ENCODE assay signal across 11 mouse cellular contexts in the genomic region with DNA sequence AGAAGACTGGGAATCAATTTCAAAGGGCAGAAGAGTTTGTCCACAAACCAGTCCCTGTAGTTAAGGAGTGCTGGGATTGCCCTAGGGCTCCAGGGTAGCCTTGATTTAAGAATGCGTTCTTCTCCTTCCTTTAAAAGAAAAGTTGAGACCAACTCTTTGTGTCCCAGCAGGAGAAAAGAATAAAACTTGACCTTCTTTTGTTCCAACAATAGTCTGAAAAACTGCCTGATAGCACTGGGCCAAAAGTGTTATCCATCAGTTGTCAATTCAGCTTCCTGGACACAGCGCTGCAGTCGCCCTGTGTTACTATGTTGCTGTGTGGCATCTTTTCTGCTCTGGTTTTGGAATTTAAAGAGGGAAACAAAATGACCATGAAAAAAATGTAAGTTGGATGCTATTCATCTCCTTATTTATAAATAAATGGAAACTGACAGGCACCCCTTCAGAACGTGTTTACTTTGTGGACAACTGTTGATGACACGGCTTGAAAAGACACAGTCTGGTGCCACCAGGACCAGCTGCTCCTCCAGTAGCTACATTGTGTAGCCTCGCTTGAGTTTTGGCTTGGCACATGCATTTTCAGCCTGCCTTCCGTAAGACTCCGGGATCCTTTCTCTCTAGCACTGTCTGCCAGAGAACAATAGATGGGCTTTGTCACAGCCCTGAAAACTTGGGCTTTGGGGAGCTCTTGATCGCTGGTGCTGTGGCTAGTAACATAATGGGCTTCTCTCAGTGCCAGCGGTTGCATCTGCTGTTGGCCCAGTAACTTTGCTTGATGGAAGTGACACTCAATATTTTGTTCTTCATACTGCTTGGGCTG. TPM values are rescaled to one million over a fixed set of nuclear protein-coding genes. Genes with fewer than 3 reads are reported as not detected.
DNase-seq lines count a peak whose midpoint lies in the region; ATAC-seq lines count a peak whose summit lies in the region.
"Had no signal": no experiment of that assay in that cellular context is flagged by ENCODE, and none has a peak within 500 bp of the region (broad histone marks: within the 10 kb centered on the region; RNA-seq: fewer than 3 reads in every experiment).

No protein-coding gene starts in this region.

- 39% methylated on average over 10 of the region's 10 CpGs for WGBS in forebrain, embryonic 16.5 days
- 21% methylated on average over 10 of the region's 10 CpGs for WGBS in neural tube, embryonic 15.5 days

- H3K9me3 ChIP-seq in forebrain, embryonic 16.5 days (ENCODE audit: control insufficient read depth, low read length) = no peaks in the 10 kb centered on the region
- no peaks in the 10 kb centered on the region for H3K9me3 ChIP-seq in neural tube, embryonic 15.5 days (replicated peaks)
- H3K9me3 ChIP-seq: limb, embryonic 15.5 days had no signal

- H3K4me2 ChIP-seq in forebrain, embryonic 16.5 days (ENCODE audit: low read length) = no peak overlapping the region
- H3K4me2 ChIP-seq in neural tube, embryonic 15.5 days = no peak overlapping the region
- H3K4me2 ChIP-seq: limb, embryonic 15.5 days had no signal

- no peak overlapping the region for H3K27ac ChIP-seq in forebrain, embryonic 16.5 days (ENCODE audit: low read length)
- 0 out of 2 replicates have a peak overlapping the region, but pooled peaks have one; percentile 6 for H3K27ac ChIP-seq in neural tube, embryonic 15.5 days (replicated peaks)
- H3K27ac ChIP-seq: limb, embryonic 15.5 days had no signal

- no peaks in the 10 kb centered on the region for H3K36me3 ChIP-seq in forebrain, embryonic 16.5 days (ENCODE audit: control insufficient read depth, insufficient read depth)
- no peaks in the 10 kb centered on the region for H3K36me3 ChIP-seq in neural tube, embryonic 15.5 days
- H3K36me3 ChIP-seq: limb, embryonic 15.5 days had no signal

- H3K4me1 ChIP-seq in forebrain, embryonic 16.5 days (replicated peaks; ENCODE audit: control insufficient read depth, insufficient read depth, low read length) = peaks cover 3% of the 10 kb centered on the region; the same call in 1 of the 2 replicates
- 0 out of 2 replicates have a peak, but pooled peaks cover 4% of the 10 kb centered on the region for H3K4me1 ChIP-seq in neural tube, embryonic 15.5 days
- H3K4me1 ChIP-seq: limb, embryonic 15.5 days had no signal

- peak; percentile 84 for ATAC-seq in forebrain, embryonic 16.5 days
- no peak for ATAC-seq in neural tube, embryonic 15.5 days (ENCODE audit: low FRiP score)
- ATAC-seq: Patski had no signal

- H3K4me3 ChIP-seq in forebrain, embryonic 16.5 days (replicated peaks; ENCODE audit: low read length) = no peak overlapping the region
- H3K4me3 ChIP-seq in neural tube, embryonic 15.5 days (replicated peaks) = no peak overlapping the region
- H3K4me3 ChIP-seq: limb, embryonic 15.5 days had no signal

- H3K9ac ChIP-seq in forebrain, embryonic 16.5 days (replicated peaks; ENCODE audit: low read depth, low read length) = no peak overlapping the region
- no peak overlapping the region for H3K9ac ChIP-seq in neural tube, embryonic 15.5 days (replicated peaks)
- H3K9ac ChIP-seq: limb, embryonic 15.5 days had no signal

- no peaks in the 10 kb centered on the region for H3K27me3 ChIP-seq in forebrain, embryonic 16.5 days (replicated peaks; ENCODE audit: control insufficient read depth, insufficient read depth, low read length)
- no peaks in the 10 kb centered on the region for H3K27me3 ChIP-seq in neural tube, embryonic 15.5 days (replicated peaks)
- H3K27me3 ChIP-seq: limb, embryonic 15.5 days; Patski had no signal

- DNase-seq in layer of hippocampus, adult 8-10 months (ENCODE audit: low spot score in 2 of 2) = peak; percentile 7 to 11
- DNase-seq in layer of hippocampus, adult 9-10 months (ENCODE audit: low spot score) = no peak
- peak; percentile 31 to 40 for DNase-seq in layer of hippocampus, postnatal 14 days (ENCODE audit: low spot score in 2 of 2)
- no peak for DNase-seq in spleen, adult 18-20 months
- no peak for DNase-seq in adrenal gland, postnatal 25 days
- DNase-seq: kidney, adult 18-20 months had no signal

RNA-seq across cellular contexts. Expression of a gene that starts 54.0 kb away (rescaled TPM):
- not detected for total RNA-seq in layer of hippocampus, adult 8-10 months (2022)
- polyA plus RNA-seq in forebrain, embryonic 16.5 days (2015; fragmentation: Nextera tagmentation; extraction: Ambion mirVana) = not detected in 2 replicates
- not detected for total RNA-seq in layer of hippocampus, postnatal 14 days (2021)
- polyA plus RNA-seq in neural tube, embryonic 15.5 days (2015; fragmentation: Nextera tagmentation; extraction: Ambion mirVana) = not detected in 2 replicates
- not detected in 2 replicates for total RNA-seq in adrenal gland, postnatal 25 days (2021)
- polyA plus RNA-seq: limb, embryonic 15.5 days; neural tube, embryonic 14.5 days; Patski had no signal

Comparison
In these comparisons a context has a peak if more than half of its experiments do, and no peak if none do; other contexts are left out.
1. DNase-seq: peak in layer of hippocampus, adult 8-10 months (2 of 2) and layer of hippocampus, postnatal 14 days (2 of 2); none in layer of hippocampus, adult 9-10 months (single experiment), spleen, adult 18-20 months (0 of 2) and adrenal gland, postnatal 25 days (single experiment).